Comparison of ENCODE assay signal across 16 mouse cellular contexts in the genomic region with DNA sequence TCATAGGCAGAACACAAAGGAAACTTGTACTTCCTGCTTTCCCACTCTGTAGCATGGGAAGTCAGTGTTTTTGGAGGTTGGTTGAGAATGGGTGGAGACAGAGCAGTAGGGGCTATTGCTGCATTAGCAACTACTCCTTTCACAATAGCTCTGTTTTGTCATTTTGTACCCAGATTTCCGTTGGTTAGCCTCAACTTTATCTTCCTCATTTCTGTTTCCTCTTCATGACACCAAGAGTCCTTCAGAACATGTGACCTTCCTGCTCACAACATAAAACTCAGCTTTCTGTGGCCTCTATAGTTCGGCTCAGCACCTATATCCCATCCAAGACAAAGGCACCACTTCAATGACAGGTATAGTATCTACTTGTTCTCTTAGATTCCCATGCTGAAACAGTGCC. TPM values are rescaled to one million over a fixed set of nuclear protein-coding genes. Genes with fewer than 3 reads are reported as not detected.
DNase-seq lines count a peak whose midpoint lies in the region; ATAC-seq and TF ChIP-seq lines count a peak whose summit lies in the region.
"Had no signal": no experiment of that assay in that cellular context is flagged by ENCODE, and none has a peak within 500 bp of the region (broad histone marks: within the 10 kb centered on the region; RNA-seq: fewer than 3 reads in every experiment).

No protein-coding gene starts in this region.

- no peaks in the 10 kb centered on the region for H3K9me3 ChIP-seq in liver, embryonic 12.5 days (replicated peaks)
- no peaks in the 10 kb centered on the region for H3K9me3 ChIP-seq in liver, embryonic 14.5 days (ENCODE audit: control insufficient read depth, low read length)
- H3K9me3 ChIP-seq in forebrain, postnatal 0 days (ENCODE audit: low read length), result no peaks in the 10 kb centered on the region
- H3K9me3 ChIP-seq: hindbrain, embryonic 10.5 days had no signal

- H3K79me2 ChIP-seq in liver, adult 2 months (ENCODE audit: control insufficient read depth, insufficient read depth, low read length), result no peaks in the 10 kb centered on the region

- no peaks in the 10 kb centered on the region for H3K36me3 ChIP-seq in liver, adult 2 months (ENCODE audit: control insufficient read depth, insufficient read depth, low read length)
- no peaks in the 10 kb centered on the region for H3K36me3 ChIP-seq in liver, embryonic 12.5 days
- no peaks in the 10 kb centered on the region for H3K36me3 ChIP-seq in liver, embryonic 14.5 days (replicated peaks; ENCODE audit: control insufficient read depth, insufficient read depth, low read depth)
- no peaks in the 10 kb centered on the region for H3K36me3 ChIP-seq in forebrain, postnatal 0 days (ENCODE audit: insufficient read depth)
- H3K36me3 ChIP-seq: hindbrain, embryonic 10.5 days had no signal

- no peak overlapping the region for H3K27ac ChIP-seq in liver, adult 2 months (replicated peaks; ENCODE audit: insufficient read depth, low read depth, low read length)
- no peak overlapping the region for H3K27ac ChIP-seq in liver, embryonic 12.5 days
- no peak overlapping the region for H3K27ac ChIP-seq in liver, embryonic 14.5 days
- H3K27ac ChIP-seq in forebrain, postnatal 0 days (ENCODE audit: low read depth, low read length), result no peak overlapping the region
- H3K27ac ChIP-seq: hindbrain, embryonic 10.5 days had no signal

- no peak overlapping the region for H3K4me3 ChIP-seq in liver, adult 2 months (ENCODE audit: insufficient read depth, low read depth, low read length)
- H3K4me3 ChIP-seq in liver, embryonic 12.5 days, result no peak overlapping the region
- H3K4me3 ChIP-seq in liver, embryonic 14.5 days (ENCODE audit: insufficient read depth in 1 of 2, low read depth in 2 of 2, low read length in 2 of 2), result no peak overlapping the region
- no peak overlapping the region for H3K4me3 ChIP-seq in forebrain, postnatal 0 days (ENCODE audit: low read depth, low read length)
- H3K4me3 ChIP-seq: hindbrain, embryonic 10.5 days had no signal

- no peak overlapping the region for H3K4me2 ChIP-seq in liver, embryonic 12.5 days
- no peak overlapping the region for H3K4me2 ChIP-seq in liver, embryonic 14.5 days (ENCODE audit: low read depth)
- H3K4me2 ChIP-seq in forebrain, postnatal 0 days (ENCODE audit: low read depth), result no peak overlapping the region

- peak; percentile 47 for DNase-seq in liver, adult 2 months (ENCODE audit: extremely low read depth, low read depth, low spot score)
- DNase-seq in MEL-GATA-1-ER (ENCODE audit: extremely low read depth, low read depth), result peak; percentile 95
- DNase-seq in liver, embryonic 14.5 days (ENCODE audit: low read depth in 3 of 3, low spot score in 3 of 3), result peak in 2 of 3 experiments; percentile 9 to 13
- DNase-seq in forebrain, postnatal 0 days, result no peak
- DNase-seq: cerebellum, adult 11 months; kidney, adult 18-20 months; right cerebral cortex, postnatal 4 days; thymus, adult 18-20 months had no signal

- H3K27me3 ChIP-seq in liver, adult 2 months (ENCODE audit: control insufficient read depth, insufficient read depth, low read length), result no peaks in the 10 kb centered on the region
- H3K27me3 ChIP-seq in liver, embryonic 12.5 days (replicated peaks), result no peaks in the 10 kb centered on the region
- no peaks in the 10 kb centered on the region for H3K27me3 ChIP-seq in liver, embryonic 14.5 days (ENCODE audit: control insufficient read depth, insufficient read depth, low read length)
- H3K27me3 ChIP-seq in forebrain, postnatal 0 days (ENCODE audit: insufficient read depth, low read length), result no peaks in the 10 kb centered on the region

- TF ChIP-seq POLR2A in liver, adult 2 months (IDR thresholded peaks at IDR 0.05; ENCODE audit: extremely low read depth, insufficient read depth, low read length), result no peak

- no peaks in the 10 kb centered on the region for H3K4me1 ChIP-seq in liver, adult 2 months (ENCODE audit: control insufficient read depth, insufficient read depth, low read length)
- no peaks in the 10 kb centered on the region for H3K4me1 ChIP-seq in liver, embryonic 12.5 days
- no peaks in the 10 kb centered on the region; a peak in 1 of 4 replicates for H3K4me1 ChIP-seq in liver, embryonic 14.5 days (replicated peaks; ENCODE audit: control insufficient read depth in 2 of 2, insufficient read depth in 2 of 2, low read length in 1 of 2)
- no peaks in the 10 kb centered on the region for H3K4me1 ChIP-seq in forebrain, postnatal 0 days (ENCODE audit: insufficient read depth)
- H3K4me1 ChIP-seq: hindbrain, embryonic 10.5 days had no signal

- ATAC-seq in liver, embryonic 12.5 days, result no peak
- ATAC-seq in liver, embryonic 14.5 days (ENCODE audit: insufficient read depth), result peak; percentile 45; the same call in 1 of the 2 replicates
- ATAC-seq in neutrophil, adult 5-6 weeks (ENCODE audit: extremely low read depth, insufficient number of reproducible peaks, low FRiP score, poor library complexity, severe bottlenecking), result peak; percentile 98
- no peak for ATAC-seq in frontal cortex, adult (ENCODE audit: low TSS enrichment)
- no peak for ATAC-seq in forebrain, postnatal 0 days

- WGBS in liver, adult 2 months, result 67% methylated on average over 2 of the region's 2 CpGs
- 14% methylated on average over 2 of the region's 2 CpGs for WGBS in liver, embryonic 12.5 days (ENCODE audit: insufficient replicate concordance)
- 18% methylated on average over 2 of the region's 2 CpGs for WGBS in liver, embryonic 14.5 days (ENCODE audit: insufficient replicate concordance)
- 70% methylated on average over 2 of the region's 2 CpGs for WGBS in forebrain, postnatal 0 days

- no peak for TF ChIP-seq CTCF in liver, adult 2 months (IDR thresholded peaks at IDR 0.05; ENCODE audit: low read depth, low read length)
- no peak for TF ChIP-seq CTCF in liver, embryonic 14.5 days (IDR thresholded peaks at IDR 0.05; ENCODE audit: low read depth)
- TF ChIP-seq CTCF in forebrain, postnatal 0 days (IDR thresholded peaks at IDR 0.05; ENCODE audit: low read depth), result no peak

- H3K9ac ChIP-seq in liver, adult 2 months (ENCODE audit: low read depth, low read length), result no peak overlapping the region
- no peak overlapping the region for H3K9ac ChIP-seq in liver, embryonic 12.5 days
- no peak overlapping the region for H3K9ac ChIP-seq in liver, embryonic 14.5 days (replicated peaks)
- H3K9ac ChIP-seq in forebrain, postnatal 0 days, result no peak overlapping the region

- no peak for TF ChIP-seq EP300 in liver, embryonic 14.5 days (IDR thresholded peaks at IDR 0.05; ENCODE audit: low read depth)

RNA-seq across cellular contexts. Expression of gene Vsig4, which starts 53.6 kb away (rescaled TPM):
- total RNA-seq in liver, adult 2 months (2014; rRNA removed), result 43.0 and 55.4 TPM in 2 replicates
- polyA plus RNA-seq in liver, adult 2 months (2012; rRNA removed), result 5.3 and 7.5 TPM in 2 replicates
- not detected in 2 replicates for polyA plus RNA-seq in liver, embryonic 12.5 days (2016; fragmentation: Nextera tagmentation; extraction: Ambion mirVana)
- polyA plus RNA-seq in liver, embryonic 14.5 days (2012; rRNA removed), result 0.16 and 0.27 TPM in 2 replicates
- 0.46 and 1.0 TPM in 2 replicates for polyA plus RNA-seq in liver, embryonic 14.5 days (2014; fragmentation: Nextera tagmentation; extraction: Ambion mirVana)
- total RNA-seq in neutrophil, adult 5-6 weeks (2017), result not detected in 2 replicates
- total RNA-seq in forebrain, postnatal 0 days (2014; rRNA removed), result not detected in 2 replicates
- polyA plus RNA-seq in forebrain, postnatal 0 days (2015; fragmentation: Nextera tagmentation; extraction: Ambion mirVana), result not detected in 2 replicates
- total RNA-seq: gastrocnemius, adult 8-10 months; layer of hippocampus, postnatal 10 days; midbrain, postnatal 0 days had no signal
- polyA plus RNA-seq: forebrain, embryonic 11.5 days; hindbrain, embryonic 10.5 days; midbrain, postnatal 0 days had no signal

Comparison
In these comparisons a context has a peak if more than half of its experiments do, and no peak if none do; other contexts are left out.
1. ATAC-seq: peak in liver, embryonic 14.5 days (single experiment) and neutrophil, adult 5-6 weeks (single experiment); none in liver, embryonic 12.5 days (single experiment), frontal cortex, adult (single experiment) and forebrain, postnatal 0 days (single experiment).